Mouse (Mus musculus) lung, adult 2 months (tissue): ENCODE data around the gene Pde4d.

Experiments used
- CTCF ChIP-seq: fragments of 200-500 bp; IDR thresholded peaks from 2 replicates; pipeline ENCODE4 v1.5.1; 2011; ENCODE audit warnings: mild to moderate bottlenecking, low read length, control low read depth; ENCODE audit not compliant: insufficient read depth
- POLR2A ChIP-seq: fragments of 200-500 bp; IDR thresholded peaks from 2 replicates; pipeline ENCODE4 v1.6.1; 2011; ENCODE audit warnings: low read depth, mild to moderate bottlenecking, control low read depth, low read length, borderline replicate concordance; ENCODE audit errors: extremely low read depth

DNA sequence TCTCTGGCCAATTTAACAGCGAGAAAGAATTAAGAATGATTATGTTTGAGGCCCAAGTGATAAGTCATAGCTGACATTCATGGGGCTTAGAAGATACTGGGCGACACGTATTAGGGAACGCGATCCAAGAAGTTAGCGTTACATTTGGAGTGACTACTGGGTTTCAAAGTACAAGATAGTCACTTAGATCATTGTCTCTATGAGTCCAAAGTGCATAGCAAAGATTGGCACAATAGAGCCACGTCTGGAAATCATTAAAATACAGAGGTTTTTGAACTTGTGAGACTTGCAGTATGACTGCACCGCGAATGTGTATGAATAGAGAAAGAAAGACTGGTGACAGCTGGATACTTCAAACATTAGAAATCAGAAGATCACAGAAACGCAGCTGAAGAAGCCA lies 825.1 kb downstream of the Pde4d start:
- TF ChIP-seq POLR2A (no peak), CTCF (no peak)
